Mouse (Mus musculus): ENCODE data around the gene Vmn2r-ps159.
"Not testable (repeated sequence)": the region's sequence is repeated elsewhere in the genome, so short reads cannot be mapped to it uniquely, and the experiment has no call there.

Gene Vmn2r-ps159

DNA sequence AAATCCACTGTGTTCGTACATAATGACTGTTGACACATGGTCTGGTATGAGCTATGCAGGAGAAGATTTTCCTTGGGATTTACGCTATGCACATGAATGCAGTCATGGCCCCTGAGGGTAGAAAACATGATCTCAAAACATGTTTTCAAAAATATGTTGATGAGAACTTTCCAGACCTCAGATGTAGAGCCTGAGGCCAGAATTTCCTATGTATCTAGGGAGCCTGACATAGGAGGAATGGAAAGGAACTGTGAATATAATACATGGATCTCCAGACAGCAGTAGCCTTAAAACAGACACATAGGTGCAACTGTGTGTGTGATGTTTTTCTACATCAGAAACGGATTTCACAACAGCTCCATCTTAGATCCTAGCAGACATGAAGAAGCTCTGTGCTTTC lies at the start of gene Vmn2r-ps159:
TSS of gene Vmn2r-ps159 (plus strand) at position 301 of the 400 bp plus-strand sequence.
- not testable (repeated sequence) for DNase-seq (ENCODE audit: inconsistent ontology term)

DNA sequence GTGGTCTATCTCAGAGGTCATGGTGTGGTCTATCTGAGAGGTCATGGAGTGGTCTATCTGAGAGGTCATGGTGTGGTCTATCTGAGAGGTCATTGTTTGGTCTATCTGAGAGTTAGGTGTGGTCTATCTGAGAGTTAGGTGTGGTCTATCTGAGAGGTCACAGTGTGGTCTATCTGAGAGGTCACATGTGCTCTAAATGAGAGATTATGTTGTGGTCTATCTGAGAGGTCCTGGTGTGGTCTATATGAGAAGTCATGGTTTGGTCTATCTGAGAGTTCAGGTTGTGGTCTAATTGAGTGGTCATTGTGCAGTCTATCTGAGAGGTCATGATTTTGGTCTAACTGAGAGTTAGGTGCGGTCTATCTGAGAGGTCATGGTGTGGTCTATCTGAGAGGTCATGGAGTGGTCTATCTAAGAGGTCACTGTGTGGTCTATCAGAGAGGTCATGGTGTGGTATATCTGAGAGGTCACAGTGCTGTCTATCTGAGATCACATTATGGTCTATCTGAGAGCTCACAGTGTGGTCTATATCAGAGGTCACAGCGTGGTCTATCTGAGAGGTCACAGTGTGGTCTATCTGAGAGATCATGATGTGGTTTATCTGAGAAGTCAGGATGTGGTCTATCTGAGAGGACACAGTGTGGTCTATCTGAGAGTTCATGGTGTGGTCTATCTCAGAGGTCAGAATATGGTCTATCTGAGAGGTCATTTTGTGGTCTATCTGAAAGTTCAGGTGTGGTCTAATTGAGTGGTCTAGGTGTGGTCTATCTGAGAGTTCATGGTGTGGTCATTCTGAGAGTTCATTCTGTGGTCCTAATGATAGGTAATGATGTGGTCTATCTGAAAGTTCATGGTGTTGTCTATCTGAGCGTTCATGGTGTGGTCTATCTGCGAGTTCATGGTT lies 10.9 kb downstream of the Vmn2r-ps159 start:
- not testable (repeated sequence) for DNase-seq (ENCODE audit: inconsistent ontology term)

DNA sequence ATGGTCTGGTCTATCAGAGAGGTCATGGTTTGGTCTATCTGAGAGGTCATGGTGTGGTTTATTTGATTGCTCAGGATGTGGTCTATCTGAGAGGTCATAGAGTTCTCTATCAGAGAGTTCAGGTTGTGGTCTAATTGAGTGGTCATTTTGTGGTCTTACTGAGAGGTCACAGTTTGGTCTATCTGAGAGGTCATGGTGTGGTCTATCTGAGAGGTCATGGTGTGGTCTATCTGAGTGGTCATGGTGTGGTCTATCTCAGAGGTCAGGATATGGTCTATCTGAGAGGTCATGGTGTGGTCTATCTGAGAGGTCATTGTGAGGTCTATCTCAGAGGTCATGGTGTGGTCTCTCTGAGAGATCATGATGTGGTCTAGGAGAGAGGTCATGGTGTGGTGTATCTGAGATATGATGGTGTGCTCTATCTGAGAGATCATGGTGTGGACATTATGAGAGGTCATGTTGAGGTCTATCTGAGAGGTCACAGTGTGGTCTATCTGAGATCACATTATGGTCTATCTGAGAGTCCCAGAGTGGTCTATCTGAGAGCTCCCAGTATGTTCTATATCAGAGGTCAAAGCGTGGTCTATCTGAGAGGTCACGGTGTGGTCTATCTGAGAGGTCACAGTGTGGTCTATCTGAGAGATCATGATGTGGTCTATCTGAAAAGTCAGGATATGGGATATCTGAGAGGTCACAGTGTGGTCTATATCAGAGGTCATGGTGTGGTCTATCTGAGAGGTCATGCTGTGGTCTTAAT lies 11.8 kb downstream of the Vmn2r-ps159 start:
- peak; percentile 14 for DNase-seq (ENCODE audit: inconsistent ontology term)

DNA sequence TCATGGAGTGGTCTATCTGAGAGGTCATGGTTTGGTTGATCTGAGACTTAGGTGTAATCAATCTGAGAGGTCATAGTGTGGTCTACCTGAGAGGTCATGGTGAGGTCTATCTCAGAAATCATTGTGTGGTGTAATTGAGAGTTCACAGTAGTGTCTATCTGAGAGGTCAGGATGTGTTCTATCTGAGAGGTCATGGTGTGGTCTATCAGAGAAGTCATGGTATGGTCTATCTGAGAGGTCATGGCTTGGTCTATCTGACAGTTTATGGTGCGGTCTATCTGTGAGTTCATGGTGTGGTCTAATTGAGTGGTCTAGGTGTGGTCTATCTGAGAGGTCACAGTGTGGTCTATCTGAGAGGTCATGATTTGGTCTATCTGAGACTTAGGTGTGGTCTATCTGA lies 12.4 kb downstream of the Vmn2r-ps159 start:
- DNase-seq (ENCODE audit: inconsistent ontology term): no peak

DNA sequence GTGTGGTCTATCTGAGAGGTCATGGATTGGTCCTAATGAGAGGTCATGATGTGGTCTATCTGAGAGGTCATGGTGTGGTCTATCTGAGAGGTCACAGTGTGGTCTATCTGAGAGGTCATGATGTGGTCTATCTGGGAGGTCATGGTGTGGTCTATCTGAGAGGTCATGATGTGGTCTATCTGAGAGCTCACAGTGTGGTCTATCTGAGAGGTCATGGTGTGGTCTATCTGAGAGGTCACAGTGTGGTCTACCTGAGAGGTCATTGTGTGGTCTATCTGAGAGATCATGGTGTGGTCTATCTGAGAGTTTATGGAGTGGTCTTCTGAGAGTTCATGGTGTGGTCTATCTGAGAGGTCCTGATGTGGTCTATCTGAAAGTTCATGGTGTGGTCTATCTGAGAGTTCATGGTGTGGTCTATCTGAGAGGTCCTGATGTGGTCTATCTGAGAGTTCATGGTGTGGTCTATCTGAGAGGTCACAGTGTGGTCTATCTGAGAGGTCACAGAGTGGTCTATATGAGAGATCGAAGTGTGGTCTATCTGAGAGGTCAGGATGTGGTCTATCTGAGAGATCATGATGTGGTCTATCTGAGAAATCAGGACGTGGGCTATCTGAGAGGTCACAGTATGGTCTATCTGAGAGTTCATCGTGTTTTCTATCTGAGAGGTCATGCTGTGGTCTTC lies 26.0 kb downstream of the Vmn2r-ps159 start:
- not testable (repeated sequence) for DNase-seq (ENCODE audit: inconsistent ontology term)
